Mouse (Mus musculus): ENCODE results near the gene 4933417A18Rik. TPM values are rescaled to one million over a fixed set of nuclear protein-coding genes. Genes with fewer than 3 reads are reported as not detected.
A peak's percentile ranks its signal among the peaks of the same experiment; 100 is the strongest.
"Not testable (repeated sequence)": the region's sequence is repeated elsewhere in the genome, so short reads cannot be mapped to it uniquely, and the experiment has no call there.

4933417A18Rik gene
- total RNA-seq, 2 experiments from 2014 or later = not detected

DNA sequence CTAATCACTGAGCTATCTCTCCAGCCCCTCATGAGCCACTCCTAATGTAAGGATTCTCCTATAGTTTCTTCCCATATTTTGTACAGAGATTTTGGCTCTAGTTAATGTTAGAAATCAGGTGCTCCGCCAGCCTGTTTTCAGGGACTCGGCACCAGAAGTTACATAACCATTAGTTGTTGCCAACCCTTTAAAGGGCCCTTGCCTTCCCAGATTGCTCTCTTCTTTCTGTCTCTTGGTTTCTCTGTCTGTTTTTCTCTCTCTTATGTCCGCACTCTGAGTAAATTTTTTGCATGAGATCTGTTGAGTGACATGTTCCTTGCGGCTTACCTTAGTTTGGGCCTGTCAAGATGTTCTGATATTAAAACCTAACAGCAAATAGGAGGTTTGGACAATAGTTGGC is 51.9 kb downstream of the 4933417A18Rik start:
- no peak for DNase-seq

DNA sequence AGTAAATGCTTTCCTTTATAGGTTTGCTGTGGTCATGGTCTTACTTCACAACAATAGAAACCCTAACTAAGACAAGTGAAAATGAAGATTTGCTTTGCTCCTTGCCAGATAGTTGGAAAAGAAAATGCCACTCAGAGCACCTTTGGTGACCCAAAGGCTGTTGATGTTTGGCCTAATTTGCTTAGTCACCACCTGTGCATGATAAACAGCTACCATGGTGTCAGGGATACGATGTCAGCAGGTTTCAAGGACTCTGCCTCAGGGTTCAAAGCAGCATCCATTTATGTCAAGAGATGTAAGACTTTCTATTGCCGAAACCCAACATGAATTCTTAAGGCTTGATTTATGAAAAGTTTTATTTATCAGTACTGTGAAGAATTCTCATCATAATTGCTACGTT is 53.2 kb downstream of the 4933417A18Rik start:
- no peak for DNase-seq

DNA sequence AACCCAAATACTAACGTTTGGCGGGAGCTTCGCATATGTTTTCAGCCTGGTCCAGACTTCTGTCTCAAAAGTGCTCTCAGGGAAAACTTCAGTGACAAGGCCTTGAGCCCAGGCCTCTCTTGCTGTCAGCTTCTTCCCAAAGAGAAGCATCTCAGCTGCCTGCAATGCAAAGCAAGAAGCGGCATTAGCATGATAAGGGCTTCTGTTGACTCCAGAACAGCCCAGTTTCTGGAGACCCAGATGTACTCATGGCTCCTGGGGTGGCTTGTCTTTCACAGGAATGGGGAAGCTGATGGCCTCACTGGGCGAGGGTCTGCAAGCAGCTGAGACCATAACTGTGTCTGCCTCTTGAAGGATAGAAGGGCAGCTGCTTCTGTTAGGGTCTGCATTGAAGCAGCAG is 54.4 kb downstream of the 4933417A18Rik start:
- DNase-seq = not testable (repeated sequence)

DNA sequence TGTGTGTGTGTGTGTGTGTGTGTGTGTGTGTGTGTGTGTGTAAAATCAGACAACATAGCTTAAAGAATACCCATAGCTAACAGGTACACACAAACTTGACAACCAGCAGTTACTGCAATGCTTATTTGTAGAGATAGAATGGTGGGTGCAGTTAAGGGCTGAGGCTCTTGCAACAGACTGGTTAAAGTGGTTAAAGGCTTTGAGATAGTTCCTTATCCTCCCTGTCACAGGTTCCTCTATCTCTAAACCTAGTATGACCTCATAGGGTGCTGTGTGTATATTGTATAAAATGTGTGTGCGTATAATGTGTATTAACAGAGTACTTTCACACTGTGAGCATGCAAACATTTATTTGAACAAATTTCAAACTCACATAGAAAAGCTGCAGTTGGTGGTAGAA is 59.3 kb downstream of the 4933417A18Rik start:
- not testable (repeated sequence) for DNase-seq

DNA sequence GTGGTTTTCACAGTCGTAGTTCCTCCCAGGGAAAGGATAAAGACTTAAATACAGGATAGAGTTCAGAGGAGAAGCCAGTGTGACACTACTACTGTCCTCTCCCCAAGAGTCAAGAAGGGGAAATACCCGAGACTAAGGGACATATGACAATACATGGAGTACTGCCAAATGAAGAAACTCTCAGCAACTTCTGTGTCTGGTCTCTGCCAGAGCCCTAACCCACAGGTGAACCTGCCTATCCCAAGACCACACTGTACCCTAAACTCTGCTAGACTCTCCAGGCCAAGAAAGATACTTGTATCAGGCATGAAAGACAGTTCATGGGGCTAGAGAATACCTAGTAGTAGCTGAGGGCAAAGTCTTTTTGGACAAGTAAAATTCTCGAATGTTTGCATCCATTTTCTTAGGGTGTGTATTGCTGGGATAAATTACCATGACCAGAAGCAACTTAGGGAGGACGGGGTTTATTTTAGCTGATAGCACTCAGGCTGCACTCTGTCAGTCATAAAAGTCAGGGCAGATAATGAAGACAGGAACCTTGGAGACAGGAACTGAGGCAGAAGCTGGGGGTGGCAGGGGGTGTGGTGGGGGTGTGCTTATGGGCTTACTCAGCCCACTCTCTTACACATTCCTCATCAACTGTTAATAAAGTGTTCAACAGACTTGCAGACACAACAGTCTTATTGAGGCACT is 67.5 kb downstream of the 4933417A18Rik start:
- DNase-seq = no peak

DNA sequence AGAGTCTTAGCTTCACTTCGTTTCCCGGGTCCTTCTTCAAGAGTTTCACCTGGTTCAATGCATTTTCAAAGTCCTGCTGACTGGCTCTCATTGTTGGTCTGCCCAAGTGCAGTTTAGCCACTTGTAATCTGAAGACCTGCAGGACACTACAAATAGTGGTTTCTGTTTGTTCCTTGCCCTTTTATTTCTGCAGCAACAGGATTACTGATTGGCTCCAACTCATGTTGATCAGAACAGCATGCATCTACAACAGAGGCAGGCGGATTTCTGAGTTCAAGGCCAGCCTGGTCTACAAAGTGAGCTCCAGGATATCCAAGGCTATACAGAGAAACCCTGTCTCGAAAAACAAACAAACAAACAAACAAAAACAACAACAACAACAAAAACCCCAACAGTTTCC is 68.9 kb downstream of the 4933417A18Rik start:
- no peak for DNase-seq

- no peak for DNase-seq
Observed at GRCm38 (mm10) chr13:34993595-34993982, 69.4 kb downstream of the 4933417A18Rik start.

- DNase-seq = peak; percentile 86 to 87
Observed at GRCm38 (mm10) chr13:34993983-34994811, 70.0 kb downstream of the 4933417A18Rik start.

GRCm38 (mm10) chr13:34995925-34996324 is 71.7 kb downstream of the 4933417A18Rik start:
- DNase-seq = no peak

Other genes starting within 250 kb of the 4933417A18Rik start
- gene Fam50b, start 189.6 kb upstream of the 4933417A18Rik start, total RNA-seq (2021) = not detected
- 100 to 1,000 TPM in 1 of 2 experiments, 10 to 100 TPM in 1; 88.7 to 116 TPM for gene Prpf4b, start 49.1 kb upstream of the 4933417A18Rik start, total RNA-seq (2021)
- gene Fam217a, start 99 bp upstream of the 4933417A18Rik start, total RNA-seq (2021) = under 1 TPM; 0.48 to 0.70 TPM
- gene Eci3, start 39.4 kb downstream of the 4933417A18Rik start, total RNA-seq (2021) = under 1 TPM; 0.37 to 0.48 TPM
- 10 to 100 TPM; 42.7 to 49.5 TPM for gene Eci2, start 102.7 kb downstream of the 4933417A18Rik start, total RNA-seq (2021)